Mouse (Mus musculus): ENCODE measurements around the gene Eno1. TPM values are rescaled to one million over a fixed set of nuclear protein-coding genes. Genes with fewer than 3 reads are reported as not detected.
A peak's percentile ranks its signal among the peaks of the same experiment; 100 is the strongest.
"Not testable (repeated sequence)": the region's sequence is repeated elsewhere in the genome, so short reads cannot be mapped to it uniquely, and the experiment has no call there.

The Eno1 gene
- total and polyA plus RNA-seq, 3 experiments: 254 to 5,492 (median 737) TPM

- H3K4me1 ChIP-seq (ENCODE audit: control insufficient read depth in 1 of 2, insufficient read depth in 2 of 2, low read length in 2 of 2): peaks cover 2 to 14% of the 10 kb centered on the region in 2 experiments; a peak in 3 of 4 replicates
Measured at GRCm38 (mm10) chr4:150269679-150270078, 33.2 kb downstream of the Eno1 start.

GRCm38 (mm10) chr4:150270718-150271117, 34.2 kb downstream of the Eno1 start:
- H3K4me1 ChIP-seq (ENCODE audit: control insufficient read depth in 1 of 2, insufficient read depth in 2 of 2, low read length in 2 of 2): peaks cover 2 to 14% of the 10 kb centered on the region in 2 experiments; a peak in 3 of 4 replicates
- H3K36me3 ChIP-seq (ENCODE audit: control insufficient read depth in 1 of 2, insufficient read depth in 2 of 2, low read length in 2 of 2); H3K9ac ChIP-seq (ENCODE audit: control insufficient read depth, low read depth, low read length, poor library complexity, severe bottlenecking); H3K4me3 ChIP-seq (ENCODE audit: control insufficient read depth in 1 of 2, insufficient read depth in 1 of 2, low read depth in 2 of 2, low read length in 2 of 2); H3K79me2 ChIP-seq (ENCODE audit: control insufficient read depth, insufficient read depth, low read length, poor library complexity); H3K27ac ChIP-seq (ENCODE audit: control insufficient read depth, low read depth, low read length); H3K9me3 ChIP-seq (replicated peaks; ENCODE audit: insufficient read depth, low read length); DNase-seq (ENCODE audit: low read depth, low spot score); H3K27me3 ChIP-seq (ENCODE audit: control insufficient read depth in 1 of 2, insufficient read depth in 2 of 2, low read length in 2 of 2): not testable (repeated sequence)
- peak; percentile 75 for TF ChIP-seq ZNF384 (IDR thresholded peaks at IDR 0.05; ENCODE audit: low read depth, low read length)

More at GRCm38 (mm10) chr4:150269679-150270078, 33.2 kb downstream of the Eno1 start:
- Histone ChIP-seq H3K27ac (ENCODE audit: control insufficient read depth, low read depth, low read length) (peak overlapping the region; percentile 66), H3K9me3 (replicated peaks; ENCODE audit: insufficient read depth, low read length) (no peaks in the 10 kb centered on the region), H3K36me3 (ENCODE audit: control insufficient read depth in 1 of 2, insufficient read depth in 2 of 2, low read length in 2 of 2) (peaks cover 0 to 7% of the 10 kb centered on the region in 2 experiments; a peak in 2 of 4 replicates), H3K79me2 (ENCODE audit: control insufficient read depth, insufficient read depth, low read length, poor library complexity) (no peaks in the 10 kb centered on the region), H3K27me3 (ENCODE audit: control insufficient read depth in 1 of 2, insufficient read depth in 2 of 2, low read length in 2 of 2) (no peaks in the 10 kb centered on the region), H3K4me3 (ENCODE audit: control insufficient read depth in 1 of 2, insufficient read depth in 1 of 2, low read depth in 2 of 2, low read length in 2 of 2) (peak overlapping the region; percentile 24 to 39), H3K9ac (ENCODE audit: control insufficient read depth, low read depth, low read length, poor library complexity, severe bottlenecking) (peak overlapping the region; percentile 65)
- DNase-seq (ENCODE audit: low read depth, low spot score): peak; percentile 53
- TF ChIP-seq USF1 (IDR thresholded peaks at IDR 0.05; ENCODE audit: low read depth, low read length) (no peak), TBP (IDR thresholded peaks at IDR 0.05; ENCODE audit: low read depth, low read length) (no peak), ELF1 (IDR thresholded peaks at IDR 0.05; ENCODE audit: low read depth, low read length) (no peak), EP300 (IDR thresholded peaks at IDR 0.05; ENCODE audit: low read depth in 1 of 2, low read length in 2 of 2) (no peak), BHLHE40 (IDR thresholded peaks at IDR 0.05; ENCODE audit: borderline replicate concordance, low read depth, low read length) (0 out of 2 replicates have a peak, but pooled peaks have one; percentile 1), RAD21 (IDR thresholded peaks at IDR 0.05; ENCODE audit: low read depth, low read length) (no peak), SIN3A (IDR thresholded peaks at IDR 0.05; ENCODE audit: low read length) (no peak; the same call in 1 of the 2 replicates), KAT2A (conservative IDR thresholded peaks at IDR 0.05; ENCODE audit: low read depth, low read length) (no peak), ZNF384 (IDR thresholded peaks at IDR 0.05; ENCODE audit: low read depth, low read length) (no peak), MYB (IDR thresholded peaks at IDR 0.05; ENCODE audit: low read depth, low read length) (no peak), HCFC1 (IDR thresholded peaks at IDR 0.05; ENCODE audit: low read depth, low read length) (peak; percentile 33; the same call in 1 of the 2 replicates), MAZ (IDR thresholded peaks at IDR 0.05; ENCODE audit: low read depth, low read length) (0 out of 2 replicates have a peak, but pooled peaks have one; percentile 9)

- Histone ChIP-seq H3K9me3 (replicated peaks; ENCODE audit: insufficient read depth, low read length) (no peaks in the 10 kb centered on the region), H3K27ac (ENCODE audit: control insufficient read depth, low read depth, low read length) (peak overlapping the region; percentile 19), H3K79me2 (ENCODE audit: control insufficient read depth, insufficient read depth, low read length, poor library complexity) (no peaks in the 10 kb centered on the region), H3K4me1 (ENCODE audit: control insufficient read depth in 1 of 2, insufficient read depth in 2 of 2, low read length in 2 of 2) (peaks cover 2 to 14% of the 10 kb centered on the region in 2 experiments; a peak in 3 of 4 replicates), H3K36me3 (ENCODE audit: control insufficient read depth in 1 of 2, insufficient read depth in 2 of 2, low read length in 2 of 2) (peaks cover 0 to 7% of the 10 kb centered on the region in 2 experiments; a peak in 2 of 4 replicates), H3K4me3 (ENCODE audit: control insufficient read depth in 1 of 2, insufficient read depth in 1 of 2, low read depth in 2 of 2, low read length in 2 of 2) (peak overlapping the region; percentile 33 to 40), H3K27me3 (ENCODE audit: control insufficient read depth in 1 of 2, insufficient read depth in 2 of 2, low read length in 2 of 2) (no peaks in the 10 kb centered on the region), H3K9ac (ENCODE audit: control insufficient read depth, low read depth, low read length, poor library complexity, severe bottlenecking) (peak overlapping the region; percentile 48)
- TF ChIP-seq TCF12 (IDR thresholded peaks at IDR 0.05; ENCODE audit: low read depth, low read length) (peak; percentile 42; the same call in 1 of the 2 replicates), ETS1 (IDR thresholded peaks at IDR 0.05; ENCODE audit: low read depth, low read length) (peak; percentile 86), SIN3A (IDR thresholded peaks at IDR 0.05; ENCODE audit: low read length) (peak; percentile 80), GATA1 (IDR thresholded peaks at IDR 0.05; ENCODE audit: low read depth, low read length) (peak; percentile 36; the same call in 1 of the 2 replicates), USF1 (IDR thresholded peaks at IDR 0.05; ENCODE audit: low read depth, low read length) (peak; percentile 63), MAX (IDR thresholded peaks at IDR 0.05; ENCODE audit: low read length) (peak; percentile 36; the same call in 1 of the 2 replicates), EP300 (IDR thresholded peaks at IDR 0.05; ENCODE audit: low read depth in 1 of 2, low read length in 2 of 2) (peak; percentile 59 to 62; a peak in 2 of 4 replicates), HCFC1 (IDR thresholded peaks at IDR 0.05; ENCODE audit: low read depth, low read length) (0 out of 2 replicates have a peak, but pooled peaks have one; percentile 8), POLR2AphosphoS2 (IDR thresholded peaks at IDR 0.05; ENCODE audit: low read length) (no peak), MYB (IDR thresholded peaks at IDR 0.05; ENCODE audit: low read depth, low read length) (no peak), ZMIZ1 (IDR thresholded peaks at IDR 0.05; ENCODE audit: low read depth, low read length) (no peak), POLR2A (IDR thresholded peaks at IDR 0.05; ENCODE audit: control insufficient read depth in 1 of 2, insufficient read depth in 1 of 2, low read depth in 1 of 2, low read length in 2 of 2, poor library complexity in 1 of 2) (0 out of 4 replicates have a peak, but pooled peaks of 1 of the 2 experiments have one; percentile 19), RAD21 (IDR thresholded peaks at IDR 0.05; ENCODE audit: low read depth, low read length) (no peak), RCOR1 (IDR thresholded peaks at IDR 0.05; ENCODE audit: low read depth, low read length) (0 out of 2 replicates have a peak, but pooled peaks have one; percentile 40), TAL1 (IDR thresholded peaks at IDR 0.05; ENCODE audit: low read length) (peak; percentile 59), MAFK (IDR thresholded peaks at IDR 0.05; ENCODE audit: borderline replicate concordance, low read depth, low read length) (no peak), NELFE (IDR thresholded peaks at IDR 0.05; ENCODE audit: low read depth, low read length) (no peak), ELF1 (IDR thresholded peaks at IDR 0.05; ENCODE audit: low read depth, low read length) (0 out of 2 replicates have a peak, but pooled peaks have one; percentile 35)
- DNase-seq (ENCODE audit: low read depth, low spot score): peak; percentile 89
Measured at GRCm38 (mm10) chr4:150272725-150273124, 36.2 kb downstream of the Eno1 start.

Measured in MEL (cell line).